Mouse (Mus musculus) MEL (cell line): ENCODE results near the gene Dlx2.

Experiments
- CHD1 ChIP-seq: IDR thresholded peaks from 2 replicates; pipeline ENCODE4 v1.6.1; 2012; ENCODE audit warnings: low read depth, mild to moderate bottlenecking, inconsistent platforms, low read length, improper control_type of control experiment
- CTCF ChIP-seq, 3 experiments: IDR thresholded peaks in 2 of 3; conservative IDR thresholded peaks in 1 of 3; 2 replicates each; pipeline ENCODE4 v1.5.1; 2011 to 2012; ENCODE audit warnings: low read length in 3 of 3, low read depth in 2 of 3, mild to moderate bottlenecking in 2 of 3, improper control_type of control experiment in 1 of 3, inconsistent platforms in 1 of 3, mixed read lengths in 1 of 3, moderate library complexity in 1 of 3; ENCODE audit not compliant: control insufficient read depth in 1 of 3, insufficient read depth in 1 of 3, poor library complexity in 1 of 3, severe bottlenecking in 1 of 3
- EP300 ChIP-seq, 2 experiments: IDR thresholded peaks; 2 replicates each; pipeline ENCODE4 v1.6.1; 2011; ENCODE audit warnings: improper control_type of control experiment in 2 of 2, low read length in 2 of 2, low read depth in 1 of 2, mild to moderate bottlenecking in 1 of 2
- HCFC1 ChIP-seq: IDR thresholded peaks from 2 replicates; pipeline ENCODE4 v1.6.1; 2012; ENCODE audit warnings: low read depth, mild to moderate bottlenecking, inconsistent platforms, low read length, improper control_type of control experiment, moderate library complexity
- MAFK ChIP-seq: IDR thresholded peaks from 2 replicates; pipeline ENCODE4 v1.6.1; 2011; ENCODE audit warnings: low read depth, mild to moderate bottlenecking, low read length, improper control_type of control experiment, borderline replicate concordance
- MAX ChIP-seq: IDR thresholded peaks from 2 replicates; pipeline ENCODE4 v1.6.1; 2011; ENCODE audit warnings: low read length, improper control_type of control experiment
- MXI1 ChIP-seq: IDR thresholded peaks from 2 replicates; pipeline ENCODE4 v1.6.1; 2011; ENCODE audit warnings: mild to moderate bottlenecking, low read depth, low read length, improper control_type of control experiment
- POLR2A ChIP-seq, 2 experiments: IDR thresholded peaks; 2 replicates each; pipeline ENCODE4 v1.6.1; 2011 to 2012; ENCODE audit warnings: low read length in 2 of 2, mild to moderate bottlenecking in 2 of 2, control low read depth in 1 of 2, improper control_type of control experiment in 1 of 2, low read depth in 1 of 2, moderate library complexity in 1 of 2; ENCODE audit not compliant: control insufficient read depth in 1 of 2, insufficient read depth in 1 of 2, poor library complexity in 1 of 2
- POLR2AphosphoS2 ChIP-seq: IDR thresholded peaks from 2 replicates; pipeline ENCODE4 v1.6.1; 2011; ENCODE audit warnings: low read length, improper control_type of control experiment
- ZC3H11A ChIP-seq: IDR thresholded peaks from 2 replicates; pipeline ENCODE4 v1.6.1; 2012; ENCODE audit warnings: low read depth, mild to moderate bottlenecking, inconsistent platforms, low read length, improper control_type of control experiment
- ZKSCAN1 ChIP-seq: IDR thresholded peaks from 2 replicates; pipeline ENCODE4 v1.6.1; 2012; ENCODE audit warnings: low read depth, mild to moderate bottlenecking, inconsistent platforms, low read length, improper control_type of control experiment, moderate library complexity
- ZMIZ1 ChIP-seq: IDR thresholded peaks from 2 replicates; pipeline ENCODE4 v1.6.1; 2012; ENCODE audit warnings: low read depth, mild to moderate bottlenecking, inconsistent platforms, low read length, improper control_type of control experiment, moderate library complexity

GRCm38 (mm10) chr2:71497175-71497574 lies 49.4 kb downstream of the Dlx2 start:
- TF ChIP-seq CTCF (IDR thresholded peaks at IDR 0.05 in 2 of 3, conservative IDR thresholded peaks at IDR 0.05 in 1 of 3; ENCODE audit: control insufficient read depth in 1 of 3, insufficient read depth in 1 of 3, low read depth in 2 of 3, low read length in 3 of 3, poor library complexity in 1 of 3, severe bottlenecking in 1 of 3) (no peak), MAX (no peak), ZC3H11A (no peak), CHD1 (no peak), EP300 (IDR thresholded peaks at IDR 0.05; ENCODE audit: low read depth in 1 of 2, low read length in 2 of 2) (no peak), ZMIZ1 (no peak), POLR2A (IDR thresholded peaks at IDR 0.05; ENCODE audit: control insufficient read depth in 1 of 2, insufficient read depth in 1 of 2, low read depth in 1 of 2, low read length in 2 of 2, poor library complexity in 1 of 2) (no peak), ZKSCAN1 (no peak), MXI1 (no peak), HCFC1 (no peak), POLR2AphosphoS2 (no peak), MAFK (no peak)
